Mouse (Mus musculus): ENCODE measurements around the gene Zeb2.

DNA sequence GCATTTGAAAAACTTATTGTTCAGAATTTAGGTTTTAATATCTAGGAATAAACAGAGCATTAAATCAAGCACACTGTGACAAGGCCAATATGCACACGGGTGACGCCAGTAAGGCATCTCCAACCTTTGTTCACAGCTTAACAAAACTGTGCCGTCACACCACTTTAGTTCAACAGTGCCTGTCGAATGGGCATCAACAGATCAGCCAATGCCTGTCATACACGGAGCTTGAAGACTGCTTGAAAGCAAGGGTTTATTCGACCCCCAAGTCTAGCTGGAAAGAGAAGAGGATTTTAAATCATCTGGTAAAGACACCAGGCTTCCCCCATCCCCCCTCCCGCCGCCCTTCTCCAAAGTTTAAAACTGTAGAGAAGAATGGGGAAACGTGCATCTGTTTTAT is 21.4 kb downstream of the Zeb2 start:
- TF ChIP-seq POLR2A (IDR thresholded peaks at IDR 0.05; ENCODE audit: insufficient read length, low read depth) (no peak), POLR2AphosphoS2 (IDR thresholded peaks at IDR 0.05; ENCODE audit: insufficient read length, low read depth) (no peak), TCF12 (IDR thresholded peaks at IDR 0.05; ENCODE audit: insufficient read depth, poor library complexity, severe bottlenecking) (no peak), CEBPB (IDR thresholded peaks at IDR 0.05; ENCODE audit: insufficient read depth, poor library complexity, severe bottlenecking) (no peak), MYOD1 (IDR thresholded peaks at IDR 0.05; ENCODE audit: control insufficient read depth in 1 of 3, insufficient read length in 2 of 3, low read depth in 2 of 3) (no peak), MYOG (IDR thresholded peaks at IDR 0.05; ENCODE audit: control insufficient read depth in 1 of 3, insufficient read depth in 1 of 3, insufficient read length in 2 of 3, low read depth in 2 of 3) (no peak), USF1 (IDR thresholded peaks at IDR 0.05; ENCODE audit: low read depth) (no peak), TCF3 (IDR thresholded peaks at IDR 0.05; ENCODE audit: insufficient read length, low read depth) (no peak), E2F4 (IDR thresholded peaks at IDR 0.05; ENCODE audit: insufficient read depth) (no peak), REST (IDR thresholded peaks at IDR 0.05; ENCODE audit: insufficient read depth, insufficient read length) (no peak), MAX (IDR thresholded peaks at IDR 0.05; ENCODE audit: low read depth) (no peak)
